Mouse (Mus musculus): ENCODE data around the gene Ptger4.

Ptger4 gene

DNA sequence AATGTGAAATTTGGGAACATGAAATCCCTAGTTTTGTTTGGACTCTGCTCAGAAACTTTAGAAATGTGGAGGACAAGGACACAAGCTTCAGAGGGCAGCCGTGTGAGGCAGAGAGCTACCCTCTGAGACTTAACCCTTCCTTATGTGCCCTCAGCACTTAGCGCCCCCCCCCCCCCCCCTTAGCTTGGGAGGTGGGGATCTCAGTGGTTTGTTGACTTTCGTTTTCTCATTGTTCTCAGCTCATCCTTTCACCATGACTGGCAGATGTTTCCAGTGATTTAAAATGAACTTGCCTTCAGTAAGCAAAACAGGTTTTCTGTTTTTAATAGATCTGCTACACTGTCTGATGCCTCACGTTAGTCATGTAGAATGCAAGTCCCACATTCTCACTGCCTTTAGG is 56.9 kb downstream of the Ptger4 start:
- in situ Hi-C loops (cut with MboI; ENCODE audit: low pct_unique_long_range_greater_than_20kb in 1 of 2, low sequenced_read_pairs in 2 of 2, unreplicated experiment in 1 of 2), result no loop called here

DNA sequence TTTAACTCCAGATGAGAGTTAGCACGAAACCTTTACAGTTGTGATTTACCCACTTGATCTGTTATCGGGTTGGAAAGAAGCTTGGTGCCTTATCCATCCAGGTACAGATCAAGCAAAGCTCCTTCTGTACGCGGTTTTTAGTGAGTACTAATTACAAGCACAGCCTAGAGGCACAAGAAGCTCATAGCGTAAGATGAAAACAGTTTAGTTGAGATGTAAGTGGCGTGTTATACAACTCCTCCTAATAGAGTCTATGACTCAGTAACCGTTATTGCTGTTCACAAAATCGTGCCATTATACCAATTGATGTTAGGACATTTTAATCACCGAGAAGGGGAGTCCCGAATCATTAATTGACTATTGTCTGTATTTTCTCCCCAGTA is 57.7 kb downstream of the Ptger4 start:
- in situ Hi-C loops (cut with MboI; ENCODE audit: low pct_unique_long_range_greater_than_20kb in 1 of 2, low sequenced_read_pairs in 2 of 2, unreplicated experiment in 1 of 2), result no loop called here

DNA sequence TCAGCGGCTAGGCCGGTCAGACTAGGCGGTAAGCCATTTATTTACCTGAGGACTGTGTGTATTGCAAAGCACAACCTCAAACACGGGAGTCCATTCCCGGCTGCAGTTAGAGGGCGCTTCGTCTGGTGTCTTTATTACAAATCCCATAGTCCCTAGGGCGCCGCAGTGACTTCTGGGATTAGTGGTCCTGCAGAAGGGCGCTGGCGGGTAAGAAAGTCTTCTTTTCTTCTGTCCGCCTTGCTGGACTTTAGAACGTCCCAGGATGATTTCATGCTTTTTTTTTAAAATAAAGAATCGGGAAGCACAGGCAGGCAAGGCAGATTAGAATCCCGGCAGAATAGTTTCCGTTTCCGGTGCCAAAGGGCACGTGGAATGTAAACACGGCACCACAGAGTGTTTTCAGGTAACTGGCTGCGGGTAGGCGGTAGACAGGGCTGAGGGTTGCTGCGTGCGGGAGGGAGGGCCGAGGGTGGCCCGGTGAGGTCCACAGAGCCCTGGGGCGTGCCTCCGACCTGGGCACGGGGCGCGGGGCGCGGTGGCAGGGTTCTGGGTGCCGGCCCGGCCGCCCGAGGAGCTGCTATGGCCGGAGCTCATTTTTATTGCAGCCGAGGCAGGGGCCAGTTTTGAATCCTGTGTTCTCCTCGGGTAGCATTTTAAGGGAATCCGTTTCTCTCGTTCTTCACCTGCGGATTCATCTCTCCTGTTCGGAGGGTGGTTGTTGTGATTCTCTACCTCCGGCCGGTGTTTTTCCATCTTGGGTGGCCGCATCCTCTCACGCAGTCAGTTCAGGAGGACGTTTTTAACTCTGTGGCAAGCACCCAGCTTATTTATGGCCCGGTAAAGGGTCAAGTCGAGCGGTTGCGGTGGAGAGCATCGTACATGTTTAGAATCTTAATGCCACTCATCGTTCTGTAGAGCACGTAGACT is 58.4 kb downstream of the Ptger4 start, which contains the start of gene Ttc33:
Gene Ttc33, plus strand, starts transcription at position 160 of the 927 bp plus-strand sequence.
- in situ Hi-C loops (cut with MboI; ENCODE audit: low pct_unique_long_range_greater_than_20kb in 1 of 2, low sequenced_read_pairs in 2 of 2, unreplicated experiment in 1 of 2), result no loop called here

DNA sequence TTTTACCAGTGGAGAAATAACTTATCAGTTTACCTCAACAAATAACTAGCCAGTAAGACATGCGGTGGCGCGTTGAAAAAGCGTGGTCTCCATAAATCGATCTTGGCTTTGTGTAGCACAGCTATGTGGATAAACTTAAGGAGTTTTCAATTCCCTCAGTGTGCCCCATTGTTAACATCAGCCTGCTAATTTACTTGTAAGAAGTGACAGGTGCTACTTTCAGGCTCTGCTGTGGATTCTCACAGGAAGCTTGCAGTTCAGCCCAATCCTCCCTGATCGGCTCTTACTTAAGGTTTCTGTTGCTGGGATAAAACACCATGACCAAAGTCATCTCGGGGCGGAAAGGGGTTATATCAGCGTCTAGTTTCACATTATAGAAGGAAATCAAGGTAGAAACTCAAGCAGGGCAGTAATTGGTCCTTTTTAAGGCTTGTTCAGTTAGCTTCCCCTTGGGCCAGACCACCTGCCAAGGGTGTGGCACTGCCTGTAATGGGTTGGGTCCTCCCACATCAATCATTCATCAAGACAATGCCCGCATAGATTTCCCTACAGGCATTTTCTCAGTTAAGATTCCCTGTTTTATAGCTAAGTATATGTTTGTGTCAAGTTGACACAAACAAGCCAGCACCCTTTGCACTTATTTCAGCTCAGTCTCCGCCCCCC is 59.2 kb downstream of the Ptger4 start:
- in situ Hi-C loops (cut with MboI; ENCODE audit: low pct_unique_long_range_greater_than_20kb in 1 of 2, low sequenced_read_pairs in 2 of 2, unreplicated experiment in 1 of 2), result no loop called here

DNA sequence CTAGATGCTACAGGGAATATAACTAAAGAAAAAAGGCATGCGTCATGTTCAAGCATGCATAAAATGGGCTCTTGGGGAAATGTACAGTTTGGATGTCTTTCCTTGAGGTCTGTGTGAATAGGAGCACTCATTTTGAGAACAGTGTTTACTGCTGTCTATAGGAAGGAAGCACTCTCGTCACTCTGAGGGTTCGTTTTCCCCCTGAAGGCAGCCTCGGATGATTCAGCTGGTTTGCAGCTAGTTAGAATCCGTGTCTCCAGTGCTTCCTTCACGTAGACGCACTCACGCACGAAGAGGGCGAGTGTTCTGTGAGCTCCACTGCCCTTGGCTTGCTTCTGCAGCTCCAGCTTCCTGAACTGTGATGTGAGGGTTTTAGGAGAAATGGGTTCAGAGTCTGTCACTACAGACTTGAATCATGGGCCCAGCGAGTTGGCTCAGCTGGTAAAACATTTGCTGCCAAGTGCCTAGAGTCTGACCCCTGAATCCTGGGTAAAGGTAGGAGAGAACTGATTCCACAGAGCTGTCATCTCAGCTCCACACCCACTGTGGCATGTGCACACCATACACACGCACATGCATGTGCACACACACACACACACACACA is 70.7 kb downstream of the Ptger4 start:
- in situ Hi-C loops (cut with MboI; ENCODE audit: low pct_unique_long_range_greater_than_20kb in 1 of 2, low sequenced_read_pairs in 2 of 2, unreplicated experiment in 1 of 2), result no loop called here

DNA sequence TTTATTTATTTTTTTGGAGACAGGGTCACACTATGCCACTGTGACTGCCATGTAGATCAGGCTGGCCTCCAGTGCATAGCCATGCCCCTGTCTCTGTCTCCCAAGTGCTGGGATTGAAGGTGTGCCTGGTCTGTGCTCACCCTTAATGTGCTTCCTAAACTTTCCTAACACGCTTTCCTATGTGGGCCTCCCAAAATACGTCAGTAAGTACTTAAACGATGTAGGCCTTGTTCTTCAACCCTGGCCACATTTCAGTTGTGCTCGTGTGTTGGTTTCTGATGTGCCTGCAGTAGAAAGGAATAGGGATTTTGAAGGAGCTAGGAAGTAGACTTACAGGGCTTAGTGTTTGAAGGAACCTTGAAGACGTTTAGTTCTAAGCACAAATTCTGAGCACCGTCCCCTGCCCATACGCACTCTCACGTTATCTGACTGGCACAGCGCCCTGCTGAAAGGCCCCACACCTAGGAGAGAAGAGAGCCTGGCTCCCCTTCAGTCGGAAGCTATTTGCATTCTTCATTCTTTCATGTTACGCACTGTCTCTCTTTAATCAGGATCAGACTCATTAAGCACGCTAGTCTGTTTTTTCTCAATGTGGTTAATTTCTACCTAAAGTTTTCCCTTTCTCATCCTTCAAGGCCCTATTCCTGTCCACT is 78.7 kb downstream of the Ptger4 start:
- in situ Hi-C loops (cut with MboI; ENCODE audit: low pct_unique_long_range_greater_than_20kb in 1 of 2, low sequenced_read_pairs in 2 of 2, unreplicated experiment in 1 of 2), result no loop called here

DNA sequence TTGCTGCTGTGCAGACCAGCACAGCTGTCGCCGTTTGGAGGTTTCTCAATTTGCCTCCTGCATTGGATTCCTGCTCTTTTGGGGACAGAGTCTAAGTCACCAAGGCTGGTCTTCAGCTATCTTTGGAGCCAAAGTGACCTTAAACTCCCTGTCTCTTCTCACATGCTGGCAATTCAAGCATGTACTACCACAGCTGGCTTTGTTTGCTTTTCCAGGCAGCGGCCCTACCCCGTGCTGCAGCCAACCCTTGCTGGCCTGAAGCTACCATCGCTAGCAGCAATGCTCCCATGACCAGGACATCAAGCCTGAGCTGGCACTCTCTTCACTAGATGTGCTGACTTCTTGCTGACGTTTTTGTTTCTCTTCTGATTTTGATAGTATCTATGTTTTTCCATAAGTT is 85.2 kb downstream of the Ptger4 start:
- in situ Hi-C loops (cut with MboI; ENCODE audit: low pct_unique_long_range_greater_than_20kb in 1 of 2, low sequenced_read_pairs in 2 of 2, unreplicated experiment in 1 of 2), result no loop called here

DNA sequence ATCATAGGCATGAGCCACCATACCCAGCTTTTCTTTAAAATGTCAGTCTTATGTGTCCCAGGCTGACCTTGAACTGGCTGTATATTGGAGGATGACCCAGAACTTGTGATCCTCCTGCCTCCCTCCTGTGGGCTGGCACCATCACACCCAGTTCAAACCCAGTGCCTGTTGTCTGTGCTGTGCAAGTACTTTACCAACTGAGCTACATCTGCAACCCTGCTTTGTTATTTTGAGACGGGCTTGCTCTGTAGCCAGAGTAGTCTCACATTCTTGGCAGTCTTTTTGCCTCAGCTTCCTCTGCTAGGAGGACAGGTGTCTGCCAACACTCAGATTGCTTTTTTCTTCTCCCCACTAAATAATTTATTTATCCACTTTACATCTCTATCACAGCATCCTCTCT is 86.6 kb downstream of the Ptger4 start:
- in situ Hi-C loops (cut with MboI; ENCODE audit: low pct_unique_long_range_greater_than_20kb in 1 of 2, low sequenced_read_pairs in 2 of 2, unreplicated experiment in 1 of 2), result no loop called here
